ENCODE assay signal across 25 mouse cellular contexts in genomic region chr11:70514288-70514687, GRCm38 (mm10). TPM values are rescaled to one million over a fixed set of nuclear protein-coding genes. Genes with fewer than 3 reads are reported as not detected.
DNase-seq lines count a peak whose midpoint lies in the region; ATAC-seq and TF ChIP-seq lines count a peak whose summit lies in the region.
"Had no signal": no experiment of that assay in that cellular context is flagged by ENCODE, and none has a peak within 500 bp of the region (broad histone marks: within the 10 kb centered on the region; RNA-seq: fewer than 3 reads in every experiment).

Gene Vmo1 (minus strand): TSS chr11:70514616.

- H3K36me3 ChIP-seq in forebrain, embryonic 10.5 days (replicated peaks): no peaks in the 10 kb centered on the region
- no peaks in the 10 kb centered on the region for H3K36me3 ChIP-seq in forebrain, embryonic 16.5 days (ENCODE audit: control insufficient read depth, insufficient read depth)
- no peaks in the 10 kb centered on the region for H3K36me3 ChIP-seq in heart, embryonic 11.5 days (ENCODE audit: control insufficient read depth, insufficient read depth, low read length)
- no peaks in the 10 kb centered on the region for H3K36me3 ChIP-seq in limb, embryonic 13.5 days
- H3K36me3 ChIP-seq in limb, embryonic 10.5 days: no peaks in the 10 kb centered on the region
- H3K36me3 ChIP-seq in CH12.LX (replicated peaks in 1 of 2; ENCODE audit: control insufficient read depth in 1 of 2, insufficient read depth in 1 of 2, low read length in 1 of 2): no peaks in the 10 kb centered on the region
- H3K36me3 ChIP-seq: embryonic facial prominence, embryonic 12.5 days; heart, embryonic 12.5 days; hindbrain, embryonic 15.5 days had no signal

- no peak for TF ChIP-seq POLR2A in CH12.LX (IDR thresholded peaks at IDR 0.05; ENCODE audit: low read depth, low read length)

- 0 out of 4 replicates have a peak, but pooled peaks of 1 of the 2 experiments have one; percentile 19 for TF ChIP-seq CTCF in CH12.LX (conservative IDR thresholded peaks at IDR 0.05 in 1 of 2, IDR thresholded peaks at IDR 0.05 in 1 of 2; ENCODE audit: low read depth in 2 of 2, low read length in 2 of 2)

- WGBS in forebrain, embryonic 10.5 days: 92% methylated on average over 7 of the region's 7 CpGs
- 91% methylated on average over 7 of the region's 7 CpGs for WGBS in forebrain, embryonic 16.5 days
- 84% methylated on average over 7 of the region's 7 CpGs for WGBS in heart, embryonic 11.5 days (ENCODE audit: insufficient replicate concordance)
- 84% methylated on average over 7 of the region's 7 CpGs for WGBS in limb, embryonic 13.5 days
- 92% methylated on average over 7 of the region's 7 CpGs for WGBS in limb, embryonic 10.5 days

- no peak for TF ChIP-seq EP300 in CH12.LX (IDR thresholded peaks at IDR 0.05; ENCODE audit: low read length)

- no peak for ATAC-seq in forebrain, embryonic 16.5 days
- no peak for ATAC-seq in heart, embryonic 11.5 days (replicated peaks; ENCODE audit: insufficient number of reproducible peaks, low FRiP score, low TSS enrichment)
- no peak for ATAC-seq in limb, embryonic 13.5 days (ENCODE audit: low FRiP score, low read depth)
- ATAC-seq: CD4-positive, CD25-positive, alpha-beta regulatory T cell, adult 4 months; forebrain, embryonic 14.5 days; intestine, embryonic 16.5 days had no signal

- H3K79me2 ChIP-seq in CH12.LX (replicated peaks; ENCODE audit: control insufficient read depth, extremely low read depth, insufficient read depth, poor library complexity, severe bottlenecking): no peaks in the 10 kb centered on the region

- peaks cover 22% of the 10 kb centered on the region for H3K27me3 ChIP-seq in forebrain, embryonic 10.5 days (ENCODE audit: poor library complexity, severe bottlenecking)
- H3K27me3 ChIP-seq in forebrain, embryonic 16.5 days (replicated peaks; ENCODE audit: control insufficient read depth, insufficient read depth, low read length): no peaks in the 10 kb centered on the region
- H3K27me3 ChIP-seq in heart, embryonic 11.5 days (ENCODE audit: control insufficient read depth, insufficient read depth, low read length): peaks cover 8% of the 10 kb centered on the region
- no peaks in the 10 kb centered on the region for H3K27me3 ChIP-seq in limb, embryonic 13.5 days
- H3K27me3 ChIP-seq in limb, embryonic 10.5 days (ENCODE audit: low read depth, poor library complexity, severe bottlenecking): peaks cover 15% of the 10 kb centered on the region
- no peaks in the 10 kb centered on the region for H3K27me3 ChIP-seq in CH12.LX (replicated peaks)
- H3K27me3 ChIP-seq: embryonic facial prominence, embryonic 12.5 days; hindbrain, embryonic 15.5 days had no signal

- H3K4me3 ChIP-seq in forebrain, embryonic 10.5 days: no peak within 1 kb of the TSS
- H3K4me3 ChIP-seq in forebrain, embryonic 16.5 days (replicated peaks; ENCODE audit: low read length): no peak within 1 kb of the TSS
- H3K4me3 ChIP-seq in heart, embryonic 11.5 days (ENCODE audit: low read depth, low read length): no peak within 1 kb of the TSS
- H3K4me3 ChIP-seq in limb, embryonic 13.5 days: no peak within 1 kb of the TSS
- no peak within 1 kb of the TSS for H3K4me3 ChIP-seq in limb, embryonic 10.5 days
- peak within 1 kb of the TSS in 2 of 3 experiments; percentile 4 to 22 for H3K4me3 ChIP-seq in CH12.LX (replicated peaks in 1 of 3; ENCODE audit: low read depth in 2 of 3, low read length in 2 of 3, poor library complexity in 1 of 3)
- H3K4me3 ChIP-seq: embryonic facial prominence, embryonic 12.5 days; heart, adult 2 months; heart, embryonic 12.5 days; hindbrain, embryonic 15.5 days had no signal

- no peak for DNase-seq in forebrain, embryonic 10.5 days (ENCODE audit: extremely low spot score, low spot score)
- DNase-seq in heart, postnatal 10 days: no peak
- no peak for DNase-seq in limb, embryonic 10.5 days (ENCODE audit: low spot score)
- no peak for DNase-seq in CH12.LX (ENCODE audit: extremely low read depth)
- DNase-seq in left cerebral cortex, postnatal 4 days: no peak
- DNase-seq: B cell, adult 2 months; cerebellum, adult 11 months; cerebellum, adult 8-10 months; cerebellum, postnatal 14 days; embryo, embryonic 11 days had no signal

- peaks cover 25% of the 10 kb centered on the region for H3K4me1 ChIP-seq in forebrain, embryonic 10.5 days
- peaks cover 4% of the 10 kb centered on the region; the same call in 1 of the 2 replicates for H3K4me1 ChIP-seq in forebrain, embryonic 16.5 days (replicated peaks; ENCODE audit: control insufficient read depth, insufficient read depth, low read length)
- H3K4me1 ChIP-seq in heart, embryonic 11.5 days (ENCODE audit: control insufficient read depth, insufficient read depth, low read length): no peaks in the 10 kb centered on the region; the same call in 1 of the 2 replicates
- peaks cover 10% of the 10 kb centered on the region; the same call in 1 of the 2 replicates for H3K4me1 ChIP-seq in limb, embryonic 13.5 days
- peaks cover 19% of the 10 kb centered on the region for H3K4me1 ChIP-seq in limb, embryonic 10.5 days
- H3K4me1 ChIP-seq in CH12.LX (ENCODE audit: control insufficient read depth in 1 of 2, insufficient read depth in 2 of 2): peaks cover 20 to 57% of the 10 kb centered on the region in 2 experiments
- H3K4me1 ChIP-seq: heart, embryonic 12.5 days had no signal

- TF ChIP-seq RAD21 in CH12.LX (IDR thresholded peaks at IDR 0.05; ENCODE audit: low read depth, low read length): no peak

- dilution Hi-C loops in CH12.LX (cut with MboI; ENCODE audit: extremely low pct_ligation_motif_present, extremely low pct_unique_long_range_greater_than_20kb, low sequenced_read_pairs): no loop called here

- 0 out of 2 replicates have a peak within 1 kb of the TSS, but pooled peaks have one; percentile 20 for H3K27ac ChIP-seq in forebrain, embryonic 10.5 days
- no peak within 1 kb of the TSS for H3K27ac ChIP-seq in forebrain, embryonic 16.5 days (ENCODE audit: low read length)
- no peak within 1 kb of the TSS for H3K27ac ChIP-seq in heart, embryonic 11.5 days (ENCODE audit: low read depth, low read length)
- H3K27ac ChIP-seq in limb, embryonic 13.5 days: no peak within 1 kb of the TSS
- H3K27ac ChIP-seq in limb, embryonic 10.5 days: no peak within 1 kb of the TSS
- peak within 1 kb of the TSS; percentile 79 for H3K27ac ChIP-seq in CH12.LX (ENCODE audit: insufficient read depth, low read depth)
- H3K27ac ChIP-seq: embryonic facial prominence, embryonic 12.5 days; heart, adult 2 months; hindbrain, embryonic 15.5 days had no signal

- H3K4me2 ChIP-seq in forebrain, embryonic 16.5 days (ENCODE audit: low read length): no peak within 1 kb of the TSS
- H3K4me2 ChIP-seq in heart, embryonic 11.5 days: no peak within 1 kb of the TSS
- H3K4me2 ChIP-seq in limb, embryonic 13.5 days (replicated peaks): no peak within 1 kb of the TSS
- peak within 1 kb of the TSS; percentile 70 for H3K4me2 ChIP-seq in CH12.LX (ENCODE audit: insufficient read depth, low read depth, poor library complexity, severe bottlenecking)
- H3K4me2 ChIP-seq: embryonic facial prominence, embryonic 12.5 days; heart, embryonic 12.5 days; hindbrain, embryonic 15.5 days had no signal

- in situ Hi-C loops in CH12.LX (cut with MboI; ENCODE audit: low pct_ligation_motif_present, low pct_unique_long_range_greater_than_20kb, low sequenced_read_pairs): no loop called here

- no peak within 1 kb of the TSS for H3K9ac ChIP-seq in forebrain, embryonic 16.5 days (replicated peaks; ENCODE audit: low read depth, low read length)
- peak within 1 kb of the TSS; percentile 39; the same call in 1 of the 2 replicates for H3K9ac ChIP-seq in heart, embryonic 11.5 days (ENCODE audit: low read depth, low read length)
- peak within 1 kb of the TSS; percentile 14 for H3K9ac ChIP-seq in limb, embryonic 13.5 days
- peak within 1 kb of the TSS; percentile 56 for H3K9ac ChIP-seq in CH12.LX (ENCODE audit: insufficient read depth, low read depth)
- H3K9ac ChIP-seq: embryonic facial prominence, embryonic 12.5 days; heart, embryonic 12.5 days; hindbrain, embryonic 15.5 days had no signal

- no peaks in the 10 kb centered on the region for H3K9me3 ChIP-seq in forebrain, embryonic 10.5 days
- no peaks in the 10 kb centered on the region for H3K9me3 ChIP-seq in forebrain, embryonic 16.5 days (ENCODE audit: control insufficient read depth, low read length)
- H3K9me3 ChIP-seq in heart, embryonic 11.5 days (replicated peaks; ENCODE audit: control insufficient read depth, low read length): no peaks in the 10 kb centered on the region
- H3K9me3 ChIP-seq in limb, embryonic 13.5 days: no peaks in the 10 kb centered on the region
- no peaks in the 10 kb centered on the region for H3K9me3 ChIP-seq in limb, embryonic 10.5 days (replicated peaks)
- no peaks in the 10 kb centered on the region for H3K9me3 ChIP-seq in CH12.LX (replicated peaks; ENCODE audit: low read length)
- H3K9me3 ChIP-seq: embryonic facial prominence, embryonic 12.5 days; heart, embryonic 12.5 days; hindbrain, embryonic 15.5 days had no signal

- intact Hi-C loops in heart, postnatal 10 days (cut with DNase I): no loop called here
- intact Hi-C loops in left cerebral cortex, postnatal 4 days (cut with DNase I): loop anchor here (10.0 kb wide), 1 partner anchor 241 kb away; no protein-coding TSS in a partner anchor

TF ChIP-seq in CH12.LX, 34 proteins besides CTCF, POLR2A, EP300 and RAD21 (continues in another document):
- no peak for TF ChIP-seq TBP (conservative IDR thresholded peaks at IDR 0.05; ENCODE audit: low read depth, low read length)
- TF ChIP-seq CHD1 (IDR thresholded peaks at IDR 0.05; ENCODE audit: low read depth, low read length): no peak
- no peak for TF ChIP-seq SIN3A (IDR thresholded peaks at IDR 0.05; ENCODE audit: low read length)
- no peak for TF ChIP-seq NELFE (IDR thresholded peaks at IDR 0.05; ENCODE audit: low read depth, low read length)
- TF ChIP-seq JUN (IDR thresholded peaks at IDR 0.05; ENCODE audit: insufficient read depth, low read depth, low read length): no peak
- TF ChIP-seq MAFK (IDR thresholded peaks at IDR 0.05; ENCODE audit: insufficient replicate concordance, low read length): no peak
- no peak for TF ChIP-seq TCF12 (IDR thresholded peaks at IDR 0.05; ENCODE audit: low read depth, low read length)
- no peak for TF ChIP-seq BHLHE40 (IDR thresholded peaks at IDR 0.05; ENCODE audit: low read depth, low read length)

RNA-seq across cellular contexts. Expression of gene Vmo1, which starts in this region (rescaled TPM):
- 0.22 TPM in 1 of 2 replicates, not detected in the other for polyA plus RNA-seq in forebrain, embryonic 10.5 days (2016; fragmentation: Nextera tagmentation; extraction: Ambion mirVana)
- polyA plus RNA-seq in forebrain, embryonic 16.5 days (2015; fragmentation: Nextera tagmentation; extraction: Ambion mirVana): not detected in 2 replicates
- polyA plus RNA-seq in heart, embryonic 11.5 days (2014; fragmentation: Nextera tagmentation; extraction: Ambion mirVana): 0.35 TPM in 1 of 2 replicates, not detected in the other
- total RNA-seq in heart, postnatal 10 days (2021): not detected
- polyA plus RNA-seq in limb, embryonic 13.5 days (2015; fragmentation: Nextera tagmentation; extraction: Ambion mirVana): 0.31 and 0.41 TPM in 2 replicates
- polyA plus RNA-seq in limb, embryonic 10.5 days (2016; fragmentation: Nextera tagmentation; extraction: Ambion mirVana): 0.30 TPM in 1 of 2 replicates, not detected in the other
- 0.21 TPM in 1 of 2 replicates, not detected in the other for total RNA-seq in CH12.LX (2012; rRNA removed)
- 0.70 TPM in 1 of 2 replicates, not detected in the other for total RNA-seq in CH12.LX (2014; rRNA removed)
- polyA plus RNA-seq in CH12.LX (2012; ENCODE audit: insufficient read length, low read depth): 0.36 and 0.63 TPM in 2 replicates
- total RNA-seq in left cerebral cortex, postnatal 4 days (2021): under 1 TPM in 1 of 2 experiments, not detected in 1; 0.62 TPM
- total RNA-seq: common myeloid progenitor, adult 5-6 weeks; gastrocnemius, adult 8-10 months; gastrocnemius, postnatal 36 days; heart, adult 2 months; heart, postnatal 36 days; MEL had no signal
- polyA plus RNA-seq: CD4-positive, CD25-positive, alpha-beta regulatory T cell, adult 4 months; heart, adult 2 months; hindbrain, embryonic 15.5 days had no signal

Comparison
In these comparisons a context has a peak if more than half of its experiments do, and no peak if none do; other contexts are left out.
1. H3K27ac ChIP-seq: peak in forebrain, embryonic 10.5 days (single experiment) and CH12.LX (single experiment); none in forebrain, embryonic 16.5 days (single experiment), heart, embryonic 11.5 days (single experiment), limb, embryonic 13.5 days (single experiment) and limb, embryonic 10.5 days (single experiment).
2. H3K4me3 ChIP-seq: peak in CH12.LX (2 of 3); none in forebrain, embryonic 10.5 days (single experiment), forebrain, embryonic 16.5 days (single experiment), heart, embryonic 11.5 days (single experiment), limb, embryonic 13.5 days (single experiment) and limb, embryonic 10.5 days (single experiment).